Mouse (Mus musculus): ENCODE measurements at regions not wholly inside any gene's neighbourhood (a gene's known extent, or its start where the extent isn't known, plus 50 kb on each side); places are given as distances from the start of the nearest gene placed in this dataset.

- TF ChIP-seq CTCF (IDR thresholded peaks at IDR 0.05; ENCODE audit: borderline replicate concordance, control insufficient read depth, extremely low read depth, insufficient read depth, low read length, poor library complexity) (no peak), POLR2A (IDR thresholded peaks at IDR 0.05; ENCODE audit: control insufficient read depth, extremely low read depth, insufficient read depth, low read length, poor library complexity) (no peak)
Observed at GRCm38 (mm10) chr10:37811789-37812188, 673.1 kb upstream of the Marcks start.

All from thymus, adult 2 months (tissue).